Mouse (Mus musculus) right cerebral cortex, adult 18-20 months (tissue): Measurements from ENCODE around the gene Thsd7b.
"Not testable (repeated sequence)": the region's sequence is repeated elsewhere in the genome, so short reads cannot be mapped to it uniquely, and the experiment has no call there.

Experiments
- DNase-seq: peaks from one replicate; pipeline ENCODE4 v3.0.0; 2022; ENCODE audit warnings: mixed read lengths

Thsd7b gene

GRCm38 (mm10) chr1:129651448-129651847, 378.3 kb downstream of the Thsd7b start:
- not testable (repeated sequence) for DNase-seq

GRCm38 (mm10) chr1:129658045-129658444, 384.9 kb downstream of the Thsd7b start:
- DNase-seq, result peak; percentile 30

GRCm38 (mm10) chr1:129675878-129676277, 402.8 kb downstream of the Thsd7b start:
- no peak for DNase-seq

GRCm38 (mm10) chr1:129678851-129679250, 405.7 kb downstream of the Thsd7b start:
- no peak for DNase-seq

GRCm38 (mm10) chr1:129705701-129706100, 432.6 kb downstream of the Thsd7b start:
- no peak for DNase-seq

- peak; percentile 45 for DNase-seq
Measured at GRCm38 (mm10) chr1:129712706-129713105, 439.6 kb downstream of the Thsd7b start.

- DNase-seq, result no peak
Measured at GRCm38 (mm10) chr1:129713571-129713970, 440.5 kb downstream of the Thsd7b start.

GRCm38 (mm10) chr1:129719592-129719991, 446.5 kb downstream of the Thsd7b start:
- DNase-seq, result no peak

GRCm38 (mm10) chr1:129731991-129732390, 458.9 kb downstream of the Thsd7b start:
- DNase-seq, result no peak

- no peak for DNase-seq
Measured at GRCm38 (mm10) chr1:129747595-129747994, 474.5 kb downstream of the Thsd7b start.

- no peak for DNase-seq
Measured at GRCm38 (mm10) chr1:129756548-129757240, 483.6 kb downstream of the Thsd7b start.

- DNase-seq, result no peak
Measured at GRCm38 (mm10) chr1:129759003-129759402, 485.9 kb downstream of the Thsd7b start.

- DNase-seq, result no peak
Measured at GRCm38 (mm10) chr1:129761234-129761633, 488.1 kb downstream of the Thsd7b start.

- no peak for DNase-seq
Measured at GRCm38 (mm10) chr1:129764748-129765147, 491.6 kb downstream of the Thsd7b start.

- no peak for DNase-seq
Measured at GRCm38 (mm10) chr1:129777055-129777454, 504.0 kb downstream of the Thsd7b start.

- DNase-seq, result no peak
Measured at GRCm38 (mm10) chr1:129779506-129779905, 506.4 kb downstream of the Thsd7b start.

GRCm38 (mm10) chr1:129780589-129780988, 507.5 kb downstream of the Thsd7b start:
- DNase-seq, result no peak

- DNase-seq, result no peak
Measured at GRCm38 (mm10) chr1:129798519-129798918, 525.4 kb downstream of the Thsd7b start.

- DNase-seq, result no peak
Measured at GRCm38 (mm10) chr1:129826927-129827326, 553.8 kb downstream of the Thsd7b start.

- DNase-seq, result no peak
Measured at GRCm38 (mm10) chr1:129837324-129837723, 564.2 kb downstream of the Thsd7b start.

- DNase-seq, result no peak
Measured at GRCm38 (mm10) chr1:129837776-129838175, 564.7 kb downstream of the Thsd7b start.

- DNase-seq, result no peak
Measured at GRCm38 (mm10) chr1:129838486-129838885, 565.4 kb downstream of the Thsd7b start.

GRCm38 (mm10) chr1:129843416-129843815, 570.3 kb downstream of the Thsd7b start:
- no peak for DNase-seq

- no peak for DNase-seq
Measured at GRCm38 (mm10) chr1:129850007-129850564, 577.0 kb downstream of the Thsd7b start.

GRCm38 (mm10) chr1:129867714-129868113, 594.6 kb downstream of the Thsd7b start:
- DNase-seq, result no peak
